Mouse (Mus musculus): ENCODE measurements around the gene Clip2.
A peak's percentile ranks its signal among the peaks of the same experiment; 100 is the strongest.

DNA sequence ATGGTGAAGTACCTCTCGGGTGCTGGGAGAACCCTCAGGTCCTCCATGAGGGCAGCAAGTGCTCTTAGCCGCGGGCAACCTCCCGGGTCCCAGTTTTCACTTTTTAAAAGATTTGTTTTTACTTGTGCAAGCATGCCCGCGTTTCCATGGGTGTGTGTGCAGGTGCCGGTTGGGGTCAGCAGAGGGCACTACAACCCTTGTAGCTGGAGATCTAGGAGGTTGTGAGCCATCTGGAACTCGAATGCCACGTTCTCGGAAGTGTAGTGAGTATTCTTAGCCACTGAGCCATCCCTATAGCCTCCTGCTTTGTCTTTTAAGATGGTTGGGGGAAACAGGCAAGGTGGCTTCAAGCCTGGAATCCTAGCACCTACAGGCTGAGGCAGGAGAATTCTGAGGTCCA lies 44.9 kb downstream of the Clip2 start:
- TF ChIP-seq CTCF (IDR thresholded peaks at IDR 0.05; ENCODE audit: low read depth, low read length), result peak; percentile 31; the same call in 1 of the 2 replicates
- no peak for TF ChIP-seq GATA1 (IDR thresholded peaks at IDR 0.05; ENCODE audit: borderline replicate concordance, low read length)
- no peak for TF ChIP-seq TAL1 (conservative IDR thresholded peaks at IDR 0.05; ENCODE audit: low read depth, low read length)
- TF ChIP-seq GATA2 (IDR thresholded peaks at IDR 0.05; ENCODE audit: borderline replicate concordance, low read depth, low read length), result no peak

Measured in G1E (cell line).